Mouse (Mus musculus): ENCODE data around the gene Ptprk. TPM values are rescaled to one million over a fixed set of nuclear protein-coding genes. Genes with fewer than 3 reads are reported as not detected.

The Ptprk gene
- total and polyA plus RNA-seq, 3 experiments, result 0.02 to 2.4 (median 0.49) TPM

GRCm38 (mm10) chr10:28118783-28119365 lies 44.3 kb downstream of the Ptprk start:
- DNase-seq (ENCODE audit: low spot score) (no peak), ATAC-seq (ENCODE audit: extremely low read depth, insufficient number of reproducible peaks, low FRiP score, poor library complexity, severe bottlenecking) (no peak)
- no peak overlapping the region for H3K4me3 ChIP-seq (ENCODE audit: low read depth, low read length)
- no peaks in the 10 kb centered on the region for H3K4me1 ChIP-seq (ENCODE audit: insufficient read depth, low read depth, low read length)
- H3K9me3 ChIP-seq (replicated peaks), result no peaks in the 10 kb centered on the region
- no peaks in the 10 kb centered on the region for H3K27me3 ChIP-seq (ENCODE audit: insufficient read depth, low read length)
- no peaks in the 10 kb centered on the region for H3K36me3 ChIP-seq (replicated peaks)
- TF ChIP-seq POLR2AphosphoS5 (IDR thresholded peaks at IDR 0.05; ENCODE audit: insufficient replicate concordance, low read depth, low read length) (no peak), GATA1 (IDR thresholded peaks at IDR 0.05; ENCODE audit: borderline replicate concordance, low read length) (no peak), GATA2 (IDR thresholded peaks at IDR 0.05; ENCODE audit: borderline replicate concordance, low read depth, low read length) (no peak), TAL1 (conservative IDR thresholded peaks at IDR 0.05; ENCODE audit: low read depth, low read length) (no peak), CTCF (IDR thresholded peaks at IDR 0.05; ENCODE audit: low read depth, low read length) (no peak)

- no peak overlapping the region for H3K4me3 ChIP-seq (ENCODE audit: low read depth, low read length)
- no peaks in the 10 kb centered on the region for H3K36me3 ChIP-seq (replicated peaks)
- H3K9me3 ChIP-seq (replicated peaks), result no peaks in the 10 kb centered on the region
- DNase-seq (ENCODE audit: low spot score), result no peak
- TF ChIP-seq CTCF (IDR thresholded peaks at IDR 0.05; ENCODE audit: low read depth, low read length), result no peak
- no peaks in the 10 kb centered on the region for H3K4me1 ChIP-seq (ENCODE audit: insufficient read depth, low read depth, low read length)
- no peak for ATAC-seq (ENCODE audit: extremely low read depth, insufficient number of reproducible peaks, low FRiP score, poor library complexity, severe bottlenecking)
- H3K27me3 ChIP-seq (ENCODE audit: insufficient read depth, low read length), result no peaks in the 10 kb centered on the region
Observed at GRCm38 (mm10) chr10:28123881-28124280, 49.3 kb downstream of the Ptprk start.

GRCm38 (mm10) chr10:28128011-28128410 lies 53.4 kb downstream of the Ptprk start:
- Histone ChIP-seq H3K36me3 (replicated peaks) (no peaks in the 10 kb centered on the region), H3K27me3 (ENCODE audit: insufficient read depth, low read length) (no peaks in the 10 kb centered on the region), H3K4me1 (ENCODE audit: insufficient read depth, low read depth, low read length) (no peaks in the 10 kb centered on the region), H3K9me3 (replicated peaks) (no peaks in the 10 kb centered on the region), H3K4me3 (ENCODE audit: low read depth, low read length) (no peak overlapping the region)
- TF ChIP-seq POLR2AphosphoS5 (IDR thresholded peaks at IDR 0.05; ENCODE audit: insufficient replicate concordance, low read depth, low read length), result no peak
- no peak for TF ChIP-seq CTCF (IDR thresholded peaks at IDR 0.05; ENCODE audit: low read depth, low read length)
- no peak for TF ChIP-seq GATA1 (IDR thresholded peaks at IDR 0.05; ENCODE audit: borderline replicate concordance, low read length)
- no peak for TF ChIP-seq GATA2 (IDR thresholded peaks at IDR 0.05; ENCODE audit: borderline replicate concordance, low read depth, low read length)
- TF ChIP-seq TAL1 (conservative IDR thresholded peaks at IDR 0.05; ENCODE audit: low read depth, low read length), result no peak
- no peak for DNase-seq (ENCODE audit: low spot score)
- no peak for ATAC-seq (ENCODE audit: extremely low read depth, insufficient number of reproducible peaks, low FRiP score, poor library complexity, severe bottlenecking)

- no peak for TF ChIP-seq GATA1 (IDR thresholded peaks at IDR 0.05; ENCODE audit: borderline replicate concordance, low read length)
- no peak for TF ChIP-seq GATA2 (IDR thresholded peaks at IDR 0.05; ENCODE audit: borderline replicate concordance, low read depth, low read length)
- TF ChIP-seq TAL1 (conservative IDR thresholded peaks at IDR 0.05; ENCODE audit: low read depth, low read length), result no peak
- TF ChIP-seq CTCF (IDR thresholded peaks at IDR 0.05; ENCODE audit: low read depth, low read length), result no peak
- no peak for TF ChIP-seq POLR2AphosphoS5 (IDR thresholded peaks at IDR 0.05; ENCODE audit: insufficient replicate concordance, low read depth, low read length)
- no peaks in the 10 kb centered on the region for H3K27me3 ChIP-seq (ENCODE audit: insufficient read depth, low read length)
- no peaks in the 10 kb centered on the region for H3K4me1 ChIP-seq (ENCODE audit: insufficient read depth, low read depth, low read length)
- H3K36me3 ChIP-seq (replicated peaks), result no peaks in the 10 kb centered on the region
- DNase-seq (ENCODE audit: low spot score), result no peak
- H3K4me3 ChIP-seq (ENCODE audit: low read depth, low read length), result no peak overlapping the region
- no peaks in the 10 kb centered on the region for H3K9me3 ChIP-seq (replicated peaks)
- ATAC-seq (ENCODE audit: extremely low read depth, insufficient number of reproducible peaks, low FRiP score, poor library complexity, severe bottlenecking), result no peak
Observed at GRCm38 (mm10) chr10:28128450-28128849, 53.8 kb downstream of the Ptprk start.

- TF ChIP-seq TAL1 (conservative IDR thresholded peaks at IDR 0.05; ENCODE audit: low read depth, low read length) (no peak), GATA1 (IDR thresholded peaks at IDR 0.05; ENCODE audit: borderline replicate concordance, low read length) (no peak), GATA2 (IDR thresholded peaks at IDR 0.05; ENCODE audit: borderline replicate concordance, low read depth, low read length) (no peak), CTCF (IDR thresholded peaks at IDR 0.05; ENCODE audit: low read depth, low read length) (no peak), POLR2AphosphoS5 (IDR thresholded peaks at IDR 0.05; ENCODE audit: insufficient replicate concordance, low read depth, low read length) (no peak)
- Histone ChIP-seq H3K27me3 (ENCODE audit: insufficient read depth, low read length) (no peaks in the 10 kb centered on the region), H3K9me3 (replicated peaks) (no peaks in the 10 kb centered on the region), H3K36me3 (replicated peaks) (no peaks in the 10 kb centered on the region), H3K4me3 (ENCODE audit: low read depth, low read length) (no peak overlapping the region), H3K4me1 (ENCODE audit: insufficient read depth, low read depth, low read length) (no peaks in the 10 kb centered on the region)
- ATAC-seq (ENCODE audit: extremely low read depth, insufficient number of reproducible peaks, low FRiP score, poor library complexity, severe bottlenecking) (no peak), DNase-seq (ENCODE audit: low spot score) (no peak)
Observed at GRCm38 (mm10) chr10:28130422-28130821, 55.8 kb downstream of the Ptprk start.

GRCm38 (mm10) chr10:28133770-28134169 lies 59.1 kb downstream of the Ptprk start:
- Histone ChIP-seq H3K4me1 (ENCODE audit: insufficient read depth, low read depth, low read length) (no peaks in the 10 kb centered on the region), H3K4me3 (ENCODE audit: low read depth, low read length) (no peak overlapping the region), H3K9me3 (replicated peaks) (no peaks in the 10 kb centered on the region), H3K36me3 (replicated peaks) (no peaks in the 10 kb centered on the region), H3K27me3 (ENCODE audit: insufficient read depth, low read length) (no peaks in the 10 kb centered on the region)
- no peak for DNase-seq (ENCODE audit: low spot score)
- TF ChIP-seq GATA1 (IDR thresholded peaks at IDR 0.05; ENCODE audit: borderline replicate concordance, low read length), result no peak
- TF ChIP-seq TAL1 (conservative IDR thresholded peaks at IDR 0.05; ENCODE audit: low read depth, low read length), result no peak
- TF ChIP-seq POLR2AphosphoS5 (IDR thresholded peaks at IDR 0.05; ENCODE audit: insufficient replicate concordance, low read depth, low read length), result no peak
- no peak for TF ChIP-seq GATA2 (IDR thresholded peaks at IDR 0.05; ENCODE audit: borderline replicate concordance, low read depth, low read length)
- TF ChIP-seq CTCF (IDR thresholded peaks at IDR 0.05; ENCODE audit: low read depth, low read length), result no peak
- ATAC-seq (ENCODE audit: extremely low read depth, insufficient number of reproducible peaks, low FRiP score, poor library complexity, severe bottlenecking), result no peak
